Mouse (Mus musculus) liver, embryonic 15.5 days (tissue): ENCODE results near the gene Esrrg. TPM values are rescaled to one million over a fixed set of nuclear protein-coding genes. Genes with fewer than 3 reads are reported as not detected.

ENCODE experiments used
- ATAC-seq: fragments of 200-750 bp; cut with Nextera tagmentation; 2 replicates; pipeline ENCODE4 v1.8.0; 2017; ENCODE audit warnings: moderate number of reproducible peaks, mild to moderate bottlenecking, moderate library complexity; ENCODE audit not compliant: insufficient read depth
- H3K27ac ChIP-seq: fragments of 300-500 bp; sonication (generic); replicated peaks from 2 replicates; pipeline ENCODE4 v1.5.1; 2015; ENCODE audit warnings: mild to moderate bottlenecking, inconsistent platforms
- H3K27me3 ChIP-seq: fragments of 300-500 bp; sonication (generic); 2 replicates; pipeline ENCODE4 v1.6.1; 2015; ENCODE audit warnings: mild to moderate bottlenecking, inconsistent platforms
- H3K36me3 ChIP-seq: fragments of 300-500 bp; sonication (generic); replicated peaks from 2 replicates; pipeline ENCODE4 v1.6.1; 2015; ENCODE audit warnings: moderate library complexity, mild to moderate bottlenecking, inconsistent platforms
- H3K4me1 ChIP-seq: fragments of 300-500 bp; sonication (generic); replicated peaks from 2 replicates; pipeline ENCODE4 v1.6.1; 2015; ENCODE audit warnings: inconsistent platforms
- H3K4me2 ChIP-seq: fragments of 300-500 bp; sonication (generic); 2 replicates; pipeline ENCODE4 v1.6.1; 2015; ENCODE audit warnings: moderate library complexity, mild to moderate bottlenecking, inconsistent platforms
- H3K4me3 ChIP-seq: fragments of 300-500 bp; sonication (generic); replicated peaks from 2 replicates; pipeline ENCODE4 v1.5.1; 2015; ENCODE audit warnings: mild to moderate bottlenecking, inconsistent platforms
- H3K9ac ChIP-seq: fragments of 300-500 bp; sonication (generic); 2 replicates; pipeline ENCODE4 v1.6.1; 2015; ENCODE audit warnings: moderate library complexity, mild to moderate bottlenecking, inconsistent platforms
- H3K9me3 ChIP-seq: fragments of 300-500 bp; sonication (generic); replicated peaks from 2 replicates; pipeline ENCODE4 v1.6.1; 2016; ENCODE audit warnings: inconsistent platforms
- WGBS: fragments of 180-500 bp; shearing (Covaris S2); methylation state at CpG from one replicate; pipeline ENCODE4 v1.1.7; 2015; ENCODE audit warnings: mixed read lengths; ENCODE audit not compliant: insufficient replicate concordance; 5-methylcytosine and 5-hydroxymethylcytosine counted together
- polyA plus RNA-seq: library from polyadenylated mRNA; unstranded; fragments of >200 nt; fragmentation: Nextera tagmentation; extraction: Ambion mirVana; gene quantifications from 2 replicates; pipeline ENCODE4 v1.2.1, GENCODE M21; 2015

Esrrg gene
- polyA plus RNA-seq, 1 experiment from 2014 or later = 0.22 TPM

DNA sequence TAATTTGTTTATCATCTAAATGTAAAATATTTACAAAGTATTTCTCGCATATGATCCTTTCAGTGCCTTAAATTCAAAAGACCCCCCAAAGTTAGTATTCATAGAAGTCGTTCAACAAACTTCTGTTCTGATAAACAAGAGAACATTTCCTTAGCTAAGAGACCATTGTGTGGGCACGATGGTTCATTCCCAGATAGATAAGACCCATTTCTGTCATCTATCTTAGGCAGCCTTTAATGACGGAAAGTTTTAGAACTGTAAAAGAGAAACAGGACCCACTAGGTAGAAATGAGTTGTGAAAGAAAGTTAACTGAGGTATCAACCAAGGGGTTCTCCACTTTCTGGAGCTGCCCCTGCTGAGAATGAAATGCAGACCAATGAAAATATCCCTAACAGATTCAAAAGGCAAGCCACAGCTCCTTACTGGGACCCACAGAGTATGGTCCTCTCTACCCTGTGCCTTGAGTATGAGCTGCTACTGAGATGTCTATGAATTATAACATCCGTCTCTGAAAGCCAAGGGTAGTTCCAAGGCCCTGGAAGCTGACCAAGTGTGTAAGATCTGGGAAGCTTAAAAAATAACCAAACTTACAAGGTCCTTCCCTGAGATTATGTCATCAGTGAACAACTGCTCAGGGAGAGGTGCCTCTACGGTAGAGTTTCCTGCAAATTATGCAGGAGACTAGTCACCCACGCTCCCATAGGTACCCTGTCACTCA, 548.8 kb downstream of the Esrrg start:
- H3K4me2 ChIP-seq = no peak overlapping the region
- no peak overlapping the region for H3K27ac ChIP-seq
- 0 out of 2 replicates have a peak, but pooled peaks cover 4% of the 10 kb centered on the region for H3K4me1 ChIP-seq
- H3K36me3 ChIP-seq = no peaks in the 10 kb centered on the region
- no peak for ATAC-seq
- 57% methylated on average over 7 of the region's 7 CpGs for WGBS
- no peaks in the 10 kb centered on the region for H3K27me3 ChIP-seq
- no peak overlapping the region for H3K4me3 ChIP-seq
- no peak overlapping the region for H3K9ac ChIP-seq
- no peaks in the 10 kb centered on the region for H3K9me3 ChIP-seq

- Histone ChIP-seq H3K4me3 (no peak overlapping the region), H3K9me3 (no peaks in the 10 kb centered on the region), H3K4me2 (no peak overlapping the region), H3K9ac (no peak overlapping the region), H3K36me3 (no peaks in the 10 kb centered on the region), H3K27ac (no peak overlapping the region), H3K4me1 (0 out of 2 replicates have a peak, but pooled peaks cover 4% of the 10 kb centered on the region), H3K27me3 (no peaks in the 10 kb centered on the region)
- WGBS = 53% methylated on average over 1 of the region's 1 CpGs
- ATAC-seq = no peak
Observed at GRCm38 (mm10) chr1:188158675-188159074, 550.1 kb downstream of the Esrrg start.

- Histone ChIP-seq H3K9me3 (no peaks in the 10 kb centered on the region), H3K27me3 (no peaks in the 10 kb centered on the region), H3K9ac (no peak overlapping the region), H3K4me2 (no peak overlapping the region), H3K4me1 (0 out of 2 replicates have a peak, but pooled peaks cover 4% of the 10 kb centered on the region), H3K36me3 (no peaks in the 10 kb centered on the region), H3K4me3 (no peak overlapping the region), H3K27ac (no peak overlapping the region)
- ATAC-seq = no peak
- WGBS = 62% methylated on average over 2 of the region's 2 CpGs
Observed at GRCm38 (mm10) chr1:188159108-188159507, 550.5 kb downstream of the Esrrg start.

- Histone ChIP-seq H3K36me3 (no peaks in the 10 kb centered on the region), H3K4me2 (no peak overlapping the region), H3K4me1 (no peaks in the 10 kb centered on the region), H3K9me3 (no peaks in the 10 kb centered on the region), H3K4me3 (no peak overlapping the region), H3K9ac (no peak overlapping the region), H3K27me3 (no peaks in the 10 kb centered on the region), H3K27ac (no peak overlapping the region)
- no peak for ATAC-seq
Observed at GRCm38 (mm10) chr1:188163058-188163457, 554.5 kb downstream of the Esrrg start.

DNA sequence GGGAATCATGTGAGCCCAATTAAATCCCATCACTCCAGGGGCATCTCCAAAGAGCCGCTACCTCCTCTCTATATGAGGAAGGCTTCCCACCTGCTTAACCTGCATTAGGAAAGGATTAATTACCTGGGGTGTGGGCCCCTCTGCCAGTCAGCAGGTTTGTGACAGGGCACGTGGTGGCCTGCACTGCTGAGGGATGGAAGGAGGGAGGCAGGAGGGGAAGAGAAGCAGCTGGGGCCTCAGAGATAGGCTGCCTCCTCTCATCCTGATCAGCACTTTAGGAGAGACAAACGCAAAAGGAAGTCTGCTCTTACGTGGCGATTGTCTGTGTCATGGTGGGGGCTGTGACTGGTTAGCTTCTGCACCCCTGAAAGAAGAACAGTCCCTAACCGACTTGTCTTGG, 555.7 kb downstream of the Esrrg start:
- H3K9ac ChIP-seq = no peak overlapping the region
- H3K4me3 ChIP-seq = no peak overlapping the region
- no peak for ATAC-seq
- H3K27me3 ChIP-seq = no peaks in the 10 kb centered on the region
- H3K4me2 ChIP-seq = no peak overlapping the region
- no peaks in the 10 kb centered on the region for H3K4me1 ChIP-seq
- no peaks in the 10 kb centered on the region for H3K36me3 ChIP-seq
- no peak overlapping the region for H3K27ac ChIP-seq
- no peaks in the 10 kb centered on the region for H3K9me3 ChIP-seq
- WGBS = 25% methylated on average over 6 of the region's 6 CpGs

DNA sequence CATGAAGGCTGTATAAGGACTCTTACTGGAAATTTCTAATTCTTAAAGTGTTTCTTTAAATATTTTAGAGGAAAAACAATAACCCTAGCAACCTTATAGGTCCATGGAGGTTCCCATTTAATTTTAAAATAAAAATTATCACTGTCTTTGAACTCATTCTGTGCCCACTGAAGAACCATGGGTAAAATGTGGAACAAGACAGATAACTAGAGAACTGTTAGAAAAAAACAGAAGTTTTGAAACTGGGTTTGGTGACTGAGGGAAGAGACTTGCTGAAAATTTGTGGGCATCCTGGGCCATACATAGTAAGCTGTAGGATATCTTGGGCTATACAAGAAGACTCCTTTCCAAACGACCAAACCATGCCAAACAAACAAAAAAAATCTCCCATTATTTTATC, 565.3 kb downstream of the Esrrg start:
- H3K4me1 ChIP-seq = no peaks in the 10 kb centered on the region
- ATAC-seq = no peak

GRCm38 (mm10) chr1:188182951-188183350, 574.4 kb downstream of the Esrrg start:
- H3K36me3 ChIP-seq = no peaks in the 10 kb centered on the region
- WGBS = 70% methylated on average over 5 of the region's 5 CpGs

More for the DNA sequence above, 565.3 kb downstream of the Esrrg start:
- H3K27ac ChIP-seq = no peak overlapping the region
- no peaks in the 10 kb centered on the region for H3K27me3 ChIP-seq
- H3K4me2 ChIP-seq = no peak overlapping the region
- no peak overlapping the region for H3K4me3 ChIP-seq
- H3K9me3 ChIP-seq = no peaks in the 10 kb centered on the region
- no peaks in the 10 kb centered on the region for H3K36me3 ChIP-seq
- 22% methylated on average over 1 of the region's 1 CpGs for WGBS
- no peak overlapping the region for H3K9ac ChIP-seq

DNA sequence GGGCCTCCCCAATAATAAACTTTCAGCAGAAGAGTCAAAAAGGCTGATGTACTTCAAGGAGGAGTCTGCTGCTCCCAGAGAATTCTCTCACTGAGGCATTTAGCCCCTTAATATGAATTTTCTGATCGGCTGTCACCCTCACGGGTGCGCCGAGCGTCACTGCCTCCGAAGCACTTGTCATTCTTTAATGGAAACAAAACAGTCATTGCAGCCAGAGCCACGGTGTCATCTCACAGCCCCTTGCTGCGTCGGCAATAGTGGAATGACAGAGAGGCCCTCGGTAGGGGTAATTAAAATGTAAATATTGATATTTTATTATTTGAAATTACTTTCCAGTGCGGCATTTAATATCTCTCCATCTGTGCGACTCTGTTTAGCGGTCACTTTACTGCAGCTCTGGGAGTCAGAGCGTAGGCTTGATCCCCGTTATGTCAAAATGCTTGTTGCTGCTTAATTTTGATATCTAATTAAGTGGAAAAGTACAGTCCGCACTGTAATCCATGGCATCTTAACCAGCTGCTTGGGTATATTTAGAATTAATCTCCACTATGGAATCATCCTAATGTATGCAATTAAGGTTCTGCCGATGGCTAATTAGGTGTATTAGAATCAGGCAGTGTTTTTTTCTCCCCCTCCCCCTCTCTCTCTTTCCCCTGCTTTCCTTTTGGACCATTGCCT, 578.0 kb downstream of the Esrrg start:
- H3K27ac ChIP-seq = no peak overlapping the region

More at GRCm38 (mm10) chr1:188182951-188183350, 574.4 kb downstream of the Esrrg start:
- Histone ChIP-seq H3K4me3 (no peak overlapping the region), H3K9ac (no peak overlapping the region), H3K4me2 (no peak overlapping the region), H3K27ac (no peak overlapping the region), H3K27me3 (no peaks in the 10 kb centered on the region), H3K4me1 (no peaks in the 10 kb centered on the region), H3K9me3 (no peaks in the 10 kb centered on the region)
- no peak for ATAC-seq

GRCm38 (mm10) chr1:188192971-188193370, 584.4 kb downstream of the Esrrg start:
- Histone ChIP-seq H3K9ac (no peak overlapping the region), H3K27me3 (no peaks in the 10 kb centered on the region), H3K4me1 (no peaks in the 10 kb centered on the region), H3K4me3 (no peak overlapping the region), H3K9me3 (no peaks in the 10 kb centered on the region), H3K4me2 (no peak overlapping the region), H3K27ac (no peak overlapping the region), H3K36me3 (no peaks in the 10 kb centered on the region)
- ATAC-seq = no peak
- WGBS = 67% methylated on average over 2 of the region's 2 CpGs

More for the DNA sequence above, 578.0 kb downstream of the Esrrg start:
- H3K4me1 ChIP-seq = no peaks in the 10 kb centered on the region
- ATAC-seq = no peak
- no peak overlapping the region for H3K9ac ChIP-seq
- no peaks in the 10 kb centered on the region for H3K27me3 ChIP-seq
- H3K9me3 ChIP-seq = no peaks in the 10 kb centered on the region
- H3K4me2 ChIP-seq = no peak overlapping the region
- no peaks in the 10 kb centered on the region for H3K36me3 ChIP-seq
- WGBS = 73% methylated on average over 17 of the region's 17 CpGs
- no peak overlapping the region for H3K4me3 ChIP-seq

DNA sequence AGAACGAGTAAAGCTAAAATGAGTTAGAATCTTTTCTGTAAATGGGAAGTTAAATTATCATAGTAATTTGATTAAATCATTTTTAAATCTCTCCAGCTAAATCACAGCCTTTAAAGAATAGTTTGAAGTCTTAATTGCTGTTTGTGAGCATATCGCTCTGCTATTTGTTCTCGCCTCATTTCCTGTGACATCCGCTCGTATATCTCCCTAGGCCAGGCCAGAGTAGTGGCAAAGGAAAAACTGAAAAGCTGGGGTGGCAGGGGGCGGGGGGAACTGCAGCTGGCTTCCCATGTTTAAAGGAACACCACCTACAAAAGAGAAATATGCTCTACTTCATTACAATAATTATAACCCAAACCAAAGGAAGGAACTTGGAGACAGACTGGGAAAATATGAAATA, 598.8 kb downstream of the Esrrg start:
- H3K36me3 ChIP-seq = no peaks in the 10 kb centered on the region
- H3K9me3 ChIP-seq = no peaks in the 10 kb centered on the region
- no peak overlapping the region for H3K4me3 ChIP-seq
- 46% methylated on average over 6 of the region's 6 CpGs for WGBS
- H3K27me3 ChIP-seq = no peaks in the 10 kb centered on the region
- H3K4me1 ChIP-seq = no peaks in the 10 kb centered on the region
- no peak overlapping the region for H3K9ac ChIP-seq
- no peak overlapping the region for H3K4me2 ChIP-seq
- ATAC-seq = no peak
- H3K27ac ChIP-seq = no peak overlapping the region

- no peak overlapping the region for H3K4me2 ChIP-seq
- H3K9me3 ChIP-seq = no peaks in the 10 kb centered on the region
- H3K27ac ChIP-seq = no peak overlapping the region
- H3K9ac ChIP-seq = no peak overlapping the region
- no peaks in the 10 kb centered on the region for H3K27me3 ChIP-seq
- H3K36me3 ChIP-seq = no peaks in the 10 kb centered on the region
- no peaks in the 10 kb centered on the region for H3K4me1 ChIP-seq
- H3K4me3 ChIP-seq = no peak overlapping the region
- ATAC-seq = no peak
- 52% methylated on average over 1 of the region's 1 CpGs for WGBS
Observed at GRCm38 (mm10) chr1:188209025-188209424, 600.4 kb downstream of the Esrrg start.
